Mouse (Mus musculus) kidney, embryonic 14.5 days (tissue): ENCODE measurements around the gene Rcc2. TPM values are rescaled to one million over a fixed set of nuclear protein-coding genes. Genes with fewer than 3 reads are reported as not detected.

Source experiments
- ATAC-seq: fragments of 200-750 bp; cut with Nextera tagmentation; 2 replicates; pipeline ENCODE4 v1.8.0; 2017; ENCODE audit warnings: moderate number of reproducible peaks, mild to moderate bottlenecking, moderate TSS enrichment, moderate library complexity; ENCODE audit not compliant: low FRiP score, low TSS enrichment
- H3K27ac ChIP-seq: fragments of 300-500 bp; sonication (generic); 2 replicates; pipeline ENCODE4 v1.5.1; 2014; ENCODE audit warnings: low read depth, mild to moderate bottlenecking, low read length, moderate library complexity, mixed read lengths
- H3K27me3 ChIP-seq: fragments of 300-500 bp; sonication (generic); 2 replicates; pipeline ENCODE4 v1.6.1; 2014; ENCODE audit warnings: mild to moderate bottlenecking, low read length; ENCODE audit not compliant: control insufficient read depth, insufficient read depth
- H3K36me3 ChIP-seq: fragments of 300-500 bp; sonication (generic); 2 replicates; pipeline ENCODE4 v1.6.1; 2014; ENCODE audit warnings: low read length, mixed read lengths; ENCODE audit not compliant: control insufficient read depth, insufficient read depth
- H3K4me1 ChIP-seq: fragments of 300-500 bp; sonication (generic); 2 replicates; pipeline ENCODE4 v1.6.1; 2014; ENCODE audit warnings: low read length, mixed read lengths; ENCODE audit not compliant: control insufficient read depth, insufficient read depth
- H3K4me2 ChIP-seq: fragments of 300-500 bp; sonication (generic); replicated peaks from 2 replicates; pipeline ENCODE4 v1.6.1; 2014; ENCODE audit warnings: low read depth, mild to moderate bottlenecking, low read length
- H3K4me3 ChIP-seq: fragments of 300-500 bp; sonication (generic); 2 replicates; pipeline ENCODE4 v1.5.1; 2014; ENCODE audit warnings: mild to moderate bottlenecking, low read length
- H3K9ac ChIP-seq: fragments of 300-500 bp; sonication (generic); 2 replicates; pipeline ENCODE4 v1.6.1; 2014; ENCODE audit warnings: low read depth, mild to moderate bottlenecking, low read length, moderate library complexity
- H3K9me3 ChIP-seq: fragments of 300-500 bp; sonication (generic); 2 replicates; pipeline ENCODE4 v1.6.1; 2016; ENCODE audit warnings: low read length; ENCODE audit not compliant: control insufficient read depth
- WGBS: fragments of 180-500 bp; shearing (Covaris S2); extraction: QIAGEN DNeasy Blood & Tissue Kit; methylation state at CpG from one replicate; pipeline ENCODE4 v1.1.7; 2014; 5-methylcytosine and 5-hydroxymethylcytosine counted together
- polyA plus RNA-seq: library from polyadenylated mRNA; unstranded; fragments of >200 nt; fragmentation: Nextera tagmentation; extraction: Ambion mirVana; gene quantifications from 2 replicates; pipeline ENCODE4 v1.2.1, GENCODE M21; 2014

Rcc2 gene
- polyA plus RNA-seq, 1 experiment from 2014 or later, result 35.3 TPM

GRCm38 (mm10) chr4:140750328-140750727 is 50.0 kb downstream of the Rcc2 start:
- ATAC-seq, result peak; percentile 56; the same call in 1 of the 2 replicates
- WGBS, result 8% methylated on average over 19 of the region's 19 CpGs

GRCm38 (mm10) chr4:140753366-140753765 is 53.0 kb downstream of the Rcc2 start:
- no peak overlapping the region for H3K4me3 ChIP-seq
- no peaks in the 10 kb centered on the region for H3K4me1 ChIP-seq
- no peak overlapping the region for H3K9ac ChIP-seq
- H3K27me3 ChIP-seq, result no peaks in the 10 kb centered on the region
- H3K4me2 ChIP-seq, result no peak overlapping the region
- 57% methylated on average over 7 of the region's 7 CpGs for WGBS
- no peak for ATAC-seq
- no peak overlapping the region for H3K27ac ChIP-seq
- no peaks in the 10 kb centered on the region for H3K36me3 ChIP-seq
- no peaks in the 10 kb centered on the region for H3K9me3 ChIP-seq

More at GRCm38 (mm10) chr4:140750328-140750727, 50.0 kb downstream of the Rcc2 start:
- Histone ChIP-seq H3K4me2 (peak overlapping the region; percentile 17), H3K36me3 (no peaks in the 10 kb centered on the region), H3K27me3 (no peaks in the 10 kb centered on the region), H3K9me3 (no peaks in the 10 kb centered on the region), H3K4me1 (peaks cover 4% of the 10 kb centered on the region; the same call in 1 of the 2 replicates), H3K4me3 (0 out of 2 replicates have a peak overlapping the region, but pooled peaks have one; percentile 3), H3K9ac (no peak overlapping the region), H3K27ac (no peak overlapping the region)

GRCm38 (mm10) chr4:140755811-140756210 is 55.5 kb downstream of the Rcc2 start:
- Histone ChIP-seq H3K9ac (no peak overlapping the region), H3K4me3 (no peak overlapping the region), H3K36me3 (no peaks in the 10 kb centered on the region), H3K27me3 (no peaks in the 10 kb centered on the region), H3K27ac (no peak overlapping the region), H3K4me2 (no peak overlapping the region), H3K4me1 (0 out of 2 replicates have a peak, but pooled peaks cover 3% of the 10 kb centered on the region), H3K9me3 (no peaks in the 10 kb centered on the region)
- 85% methylated on average over 3 of the region's 3 CpGs for WGBS
- no peak for ATAC-seq

- no peaks in the 10 kb centered on the region for H3K9me3 ChIP-seq
- H3K27ac ChIP-seq, result no peak overlapping the region
- H3K27me3 ChIP-seq, result no peaks in the 10 kb centered on the region
- H3K36me3 ChIP-seq, result no peaks in the 10 kb centered on the region
- 73% methylated on average over 7 of the region's 7 CpGs for WGBS
- H3K4me2 ChIP-seq, result no peak overlapping the region
- 0 out of 2 replicates have a peak, but pooled peaks cover 3% of the 10 kb centered on the region for H3K4me1 ChIP-seq
- no peak overlapping the region for H3K4me3 ChIP-seq
- no peak for ATAC-seq
- no peak overlapping the region for H3K9ac ChIP-seq
These were observed 61.3 kb downstream of the Rcc2 start for GRCm38 (mm10) chr4:140761601-140762000.

- no peak overlapping the region for H3K27ac ChIP-seq
- no peak overlapping the region for H3K9ac ChIP-seq
- H3K36me3 ChIP-seq, result no peaks in the 10 kb centered on the region
- H3K4me3 ChIP-seq, result no peak overlapping the region
- peak; percentile 48; the same call in 1 of the 2 replicates for ATAC-seq
- 0 out of 2 replicates have a peak, but pooled peaks cover 3% of the 10 kb centered on the region for H3K27me3 ChIP-seq
- H3K9me3 ChIP-seq, result no peaks in the 10 kb centered on the region
- H3K4me2 ChIP-seq, result no peak overlapping the region
- WGBS, result 16% methylated on average over 9 of the region's 9 CpGs
- H3K4me1 ChIP-seq, result 0 out of 2 replicates have a peak, but pooled peaks cover 3% of the 10 kb centered on the region
These were observed 62.8 kb downstream of the Rcc2 start for GRCm38 (mm10) chr4:140763158-140763557.

GRCm38 (mm10) chr4:140765936-140766335 is 65.6 kb downstream of the Rcc2 start:
- Histone ChIP-seq H3K9ac (no peak overlapping the region), H3K27ac (no peak overlapping the region), H3K4me2 (no peak overlapping the region), H3K4me3 (no peak overlapping the region), H3K4me1 (no peaks in the 10 kb centered on the region; the same call in 1 of the 2 replicates), H3K36me3 (no peaks in the 10 kb centered on the region), H3K9me3 (no peaks in the 10 kb centered on the region), H3K27me3 (0 out of 2 replicates have a peak, but pooled peaks cover 3% of the 10 kb centered on the region)
- ATAC-seq, result no peak
- 81% methylated on average over 3 of the region's 3 CpGs for WGBS

GRCm38 (mm10) chr4:140768973-140769372 is 68.6 kb downstream of the Rcc2 start:
- H3K9me3 ChIP-seq, result no peaks in the 10 kb centered on the region
- H3K4me3 ChIP-seq, result no peak overlapping the region
- WGBS, result 86% methylated on average over 5 of the region's 5 CpGs
- no peak for ATAC-seq
- H3K36me3 ChIP-seq, result no peaks in the 10 kb centered on the region
- H3K27me3 ChIP-seq, result 0 out of 2 replicates have a peak, but pooled peaks cover 3% of the 10 kb centered on the region
- peaks cover 7% of the 10 kb centered on the region; the same call in 1 of the 2 replicates for H3K4me1 ChIP-seq
- no peak overlapping the region for H3K27ac ChIP-seq
- H3K9ac ChIP-seq, result no peak overlapping the region
- H3K4me2 ChIP-seq, result no peak overlapping the region

GRCm38 (mm10) chr4:140770433-140770832 is 70.1 kb downstream of the Rcc2 start:
- Histone ChIP-seq H3K4me3 (peak overlapping the region; percentile 27), H3K36me3 (no peaks in the 10 kb centered on the region), H3K4me2 (peak overlapping the region; percentile 48), H3K27me3 (0 out of 2 replicates have a peak, but pooled peaks cover 3% of the 10 kb centered on the region), H3K27ac (peak overlapping the region; percentile 20; the same call in 1 of the 2 replicates), H3K9me3 (no peaks in the 10 kb centered on the region), H3K9ac (peak overlapping the region; percentile 18; the same call in 1 of the 2 replicates), H3K4me1 (peaks cover 7% of the 10 kb centered on the region; the same call in 1 of the 2 replicates)
- no peak for ATAC-seq
- 7% methylated on average over 13 of the region's 13 CpGs for WGBS

- Histone ChIP-seq H3K4me2 (no peak overlapping the region), H3K27me3 (0 out of 2 replicates have a peak, but pooled peaks cover 3% of the 10 kb centered on the region), H3K9me3 (no peaks in the 10 kb centered on the region), H3K4me3 (no peak overlapping the region), H3K4me1 (peaks cover 7% of the 10 kb centered on the region; the same call in 1 of the 2 replicates), H3K9ac (no peak overlapping the region), H3K36me3 (no peaks in the 10 kb centered on the region), H3K27ac (0 out of 2 replicates have a peak overlapping the region, but pooled peaks have one; percentile 37)
- no peak for ATAC-seq
- 39% methylated on average over 4 of the region's 4 CpGs for WGBS
These were observed 70.8 kb downstream of the Rcc2 start for GRCm38 (mm10) chr4:140771091-140771490.
